Mouse (Mus musculus) layer of hippocampus, adult 6 months (tissue): Measurements from ENCODE around the gene 5330417H12Rik. TPM values are rescaled to one million over a fixed set of nuclear protein-coding genes. Genes with fewer than 3 reads are reported as not detected.

Experiments used
- long read RNA-seq, 2 experiments: library from polyadenylated mRNA; unstranded; transcript quantifications; one replicate each; pipeline ENCODE4 v2.0.0; 2019 to 2020
- polyA plus RNA-seq: library from polyadenylated mRNA; unstranded; fragments of <200 nt; fragmentation: Nextera tagmentation; gene quantifications from 2 replicates; pipeline ENCODE4 v1.2.3, GENCODE M21; 2021

Gene 5330417H12Rik
- polyA plus RNA-seq: not detected in 2 replicates
- long read RNA-seq, experiment 1: 0 reads
- long read RNA-seq, experiment 2: 0 reads

GRCm38 (mm10) chr7:107625061-107625460, at the start of gene 5330417H12Rik:
Gene 5330417H12Rik (minus strand): TSS chr7:107625161.

GRCm38 (mm10) chr7:107594857-107595402, 30.0 kb downstream of the 5330417H12Rik start, which contains the start of gene Ppfibp2:
Gene Ppfibp2 (plus strand): TSS chr7:107595207.

Other genes with a start within 250 kb of the 5330417H12Rik start
- gene Olfml1, start 57.7 kb downstream of the 5330417H12Rik start, polyA plus RNA-seq: 19.8 and 20.2 TPM in 2 replicates
- 3.1 and 4.3 TPM in 2 replicates for gene Ppfibp2, start 30.0 kb downstream of the 5330417H12Rik start, polyA plus RNA-seq
- 0.15 and 0.45 TPM in 2 replicates for gene Cyb5r2, start 132.9 kb upstream of the 5330417H12Rik start, polyA plus RNA-seq
- not detected in 2 replicates for gene Ovch2, start 176.0 kb upstream of the 5330417H12Rik start, polyA plus RNA-seq
- gene Olfr467, start 187.1 kb upstream of the 5330417H12Rik start, polyA plus RNA-seq: not detected in 2 replicates
- gene Olfr469, start 200.4 kb upstream of the 5330417H12Rik start, polyA plus RNA-seq: not detected in 2 replicates
- not detected in 2 replicates for gene Olfr470, start 222.3 kb upstream of the 5330417H12Rik start, polyA plus RNA-seq